26 mouse cellular contexts compared by ENCODE assay signal in the genomic region with DNA sequence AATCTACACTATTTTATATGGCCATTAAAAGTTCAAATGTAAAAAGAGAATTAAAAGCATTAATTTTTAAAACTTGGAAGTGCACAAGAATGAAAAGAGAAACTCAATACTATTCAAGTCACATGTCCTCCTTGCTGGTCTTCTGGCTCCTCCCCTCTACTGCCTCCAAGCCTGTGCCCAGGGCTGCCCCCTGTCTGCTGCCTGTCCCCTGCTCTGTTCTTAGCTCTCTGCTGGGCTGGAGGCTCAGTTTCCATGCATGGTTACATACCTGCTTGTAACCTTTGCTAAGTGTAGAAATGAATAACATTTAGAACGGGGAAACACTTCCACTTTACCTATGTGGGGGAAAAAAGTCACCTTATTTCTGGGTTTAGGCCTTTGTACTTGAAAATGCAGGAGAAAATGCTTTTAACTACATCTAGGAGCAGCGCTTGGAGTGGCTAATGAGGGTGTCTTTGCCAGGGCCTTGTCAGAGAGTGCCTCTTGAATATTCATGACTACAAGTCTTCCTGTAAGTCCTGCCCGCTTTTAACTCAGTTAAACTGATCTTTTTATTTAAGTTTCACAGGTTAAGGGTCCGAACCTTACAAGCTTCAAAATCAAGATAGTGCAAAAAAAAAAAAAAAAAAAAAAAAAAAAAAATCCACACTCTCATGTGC. TPM values are rescaled to one million over a fixed set of nuclear protein-coding genes. Genes with fewer than 3 reads are reported as not detected.
A peak's percentile ranks its signal among the peaks of the same experiment; 100 is the strongest.
DNase-seq lines count a peak whose midpoint lies in the region; ATAC-seq and TF ChIP-seq lines count a peak whose summit lies in the region.
"Had no signal": no experiment of that assay in that cellular context is flagged by ENCODE, and none has a peak within 500 bp of the region (broad histone marks: within the 10 kb centered on the region; RNA-seq: fewer than 3 reads in every experiment).

No protein-coding gene starts in this region.

- no peak for DNase-seq in hindbrain, postnatal 0 days (ENCODE audit: low spot score)
- peak; percentile 26 for DNase-seq in midbrain, embryonic 14.5 days
- DNase-seq in midbrain, embryonic 10.5 days (ENCODE audit: low spot score): no peak
- peak; percentile 82 for DNase-seq in brain, embryonic 14.5 days (ENCODE audit: low read depth)
- no peak for DNase-seq in ovary, postnatal 36 days (ENCODE audit: low spot score)
- DNase-seq: adrenal gland, postnatal 25 days; B cell, adult 2 months; cerebellum, adult 9-10 months; heart, adult 18-20 months; kidney, adult 11 months; kidney, postnatal 14 days; liver; liver, postnatal 0 days; thymus, postnatal 4 days had no signal

- no peaks in the 10 kb centered on the region for H3K36me3 ChIP-seq in hindbrain, postnatal 0 days (ENCODE audit: insufficient read depth, low read length)
- H3K36me3 ChIP-seq in hindbrain, embryonic 12.5 days: no peaks in the 10 kb centered on the region
- H3K36me3 ChIP-seq in midbrain, embryonic 14.5 days (ENCODE audit: control insufficient read depth, insufficient read depth, low read length): no peaks in the 10 kb centered on the region
- no peaks in the 10 kb centered on the region for H3K36me3 ChIP-seq in midbrain, embryonic 10.5 days
- no peaks in the 10 kb centered on the region for H3K36me3 ChIP-seq in forebrain, embryonic 16.5 days (ENCODE audit: control insufficient read depth, insufficient read depth)

- 53% methylated on average over 4 of the region's 4 CpGs for WGBS in hindbrain, postnatal 0 days
- 63% methylated on average over 4 of the region's 4 CpGs for WGBS in hindbrain, embryonic 12.5 days
- 63% methylated on average over 4 of the region's 4 CpGs for WGBS in midbrain, embryonic 14.5 days
- 68% methylated on average over 4 of the region's 4 CpGs for WGBS in midbrain, embryonic 10.5 days
- 26% methylated on average over 4 of the region's 4 CpGs for WGBS in forebrain, embryonic 16.5 days

- no peak overlapping the region for H3K4me2 ChIP-seq in hindbrain, postnatal 0 days (ENCODE audit: low read depth, low read length)
- no peak overlapping the region for H3K4me2 ChIP-seq in hindbrain, embryonic 12.5 days (replicated peaks)
- H3K4me2 ChIP-seq in midbrain, embryonic 14.5 days (ENCODE audit: low read length): no peak overlapping the region
- H3K4me2 ChIP-seq in forebrain, embryonic 16.5 days (ENCODE audit: low read length): no peak overlapping the region

- H3K4me1 ChIP-seq in hindbrain, postnatal 0 days (ENCODE audit: insufficient read depth, low read length): no peaks in the 10 kb centered on the region
- no peaks in the 10 kb centered on the region for H3K4me1 ChIP-seq in hindbrain, embryonic 12.5 days
- H3K4me1 ChIP-seq in midbrain, embryonic 14.5 days (ENCODE audit: control insufficient read depth, insufficient read depth, low read length): no peaks in the 10 kb centered on the region
- peaks cover 10% of the 10 kb centered on the region; the same call in 1 of the 2 replicates for H3K4me1 ChIP-seq in midbrain, embryonic 10.5 days
- H3K4me1 ChIP-seq in forebrain, embryonic 16.5 days (replicated peaks; ENCODE audit: control insufficient read depth, insufficient read depth, low read length): peaks cover 3% of the 10 kb centered on the region

- H3K9me3 ChIP-seq in hindbrain, postnatal 0 days (ENCODE audit: low read length): no peaks in the 10 kb centered on the region
- no peaks in the 10 kb centered on the region for H3K9me3 ChIP-seq in hindbrain, embryonic 12.5 days (replicated peaks)
- H3K9me3 ChIP-seq in midbrain, embryonic 14.5 days (ENCODE audit: control insufficient read depth, low read length): no peaks in the 10 kb centered on the region
- no peaks in the 10 kb centered on the region for H3K9me3 ChIP-seq in midbrain, embryonic 10.5 days (replicated peaks)
- no peaks in the 10 kb centered on the region for H3K9me3 ChIP-seq in forebrain, embryonic 16.5 days (ENCODE audit: control insufficient read depth, low read length)

- no peaks in the 10 kb centered on the region for H3K27me3 ChIP-seq in hindbrain, postnatal 0 days (ENCODE audit: insufficient read depth, low read length)
- H3K27me3 ChIP-seq in hindbrain, embryonic 12.5 days: no peaks in the 10 kb centered on the region
- no peaks in the 10 kb centered on the region for H3K27me3 ChIP-seq in midbrain, embryonic 14.5 days (ENCODE audit: control insufficient read depth, insufficient read depth, low read length)
- H3K27me3 ChIP-seq in midbrain, embryonic 10.5 days (ENCODE audit: low read depth, poor library complexity, severe bottlenecking): peaks cover 5% of the 10 kb centered on the region; the same call in 1 of the 2 replicates
- no peaks in the 10 kb centered on the region for H3K27me3 ChIP-seq in forebrain, embryonic 16.5 days (replicated peaks; ENCODE audit: control insufficient read depth, insufficient read depth, low read length)
- H3K27me3 ChIP-seq: Patski had no signal

- TF ChIP-seq CTCF in hindbrain, postnatal 0 days (IDR thresholded peaks at IDR 0.05; ENCODE audit: low read depth): peak; percentile 38
- peak; percentile 28; the same call in 1 of the 2 replicates for TF ChIP-seq CTCF in brain, embryonic 14.5 days (IDR thresholded peaks at IDR 0.05; ENCODE audit: borderline replicate concordance, extremely low read depth, insufficient read depth, insufficient read length)

- no peak overlapping the region for H3K27ac ChIP-seq in hindbrain, postnatal 0 days
- no peak overlapping the region for H3K27ac ChIP-seq in hindbrain, embryonic 12.5 days
- no peak overlapping the region for H3K27ac ChIP-seq in midbrain, embryonic 14.5 days (replicated peaks; ENCODE audit: low read depth, low read length)
- no peak overlapping the region for H3K27ac ChIP-seq in midbrain, embryonic 10.5 days (replicated peaks)
- peak overlapping the region; percentile 45; the same call in 1 of the 2 replicates for H3K27ac ChIP-seq in forebrain, embryonic 16.5 days (ENCODE audit: low read length)
- H3K27ac ChIP-seq: macrophage had no signal

- H3K9ac ChIP-seq in hindbrain, postnatal 0 days (replicated peaks; ENCODE audit: low read length): no peak overlapping the region
- H3K9ac ChIP-seq in hindbrain, embryonic 12.5 days: no peak overlapping the region
- no peak overlapping the region for H3K9ac ChIP-seq in midbrain, embryonic 14.5 days (replicated peaks; ENCODE audit: low read length)
- no peak overlapping the region for H3K9ac ChIP-seq in forebrain, embryonic 16.5 days (replicated peaks; ENCODE audit: low read depth, low read length)
- H3K9ac ChIP-seq: liver, postnatal 0 days had no signal

- no peak for TF ChIP-seq POLR2A in brain, embryonic 14.5 days (IDR thresholded peaks at IDR 0.05; ENCODE audit: borderline replicate concordance, extremely low read depth, insufficient read depth, insufficient read length, poor library complexity, severe bottlenecking)

- H3K4me3 ChIP-seq in hindbrain, postnatal 0 days (ENCODE audit: low read length): no peak overlapping the region
- no peak overlapping the region for H3K4me3 ChIP-seq in hindbrain, embryonic 12.5 days
- no peak overlapping the region for H3K4me3 ChIP-seq in midbrain, embryonic 14.5 days (replicated peaks; ENCODE audit: low read depth, low read length)
- H3K4me3 ChIP-seq in midbrain, embryonic 10.5 days: no peak overlapping the region
- H3K4me3 ChIP-seq in forebrain, embryonic 16.5 days (replicated peaks; ENCODE audit: low read length): no peak overlapping the region

- no peak for ATAC-seq in hindbrain, postnatal 0 days
- ATAC-seq in hindbrain, embryonic 12.5 days (ENCODE audit: low FRiP score): no peak
- no peak for ATAC-seq in midbrain, embryonic 14.5 days (ENCODE audit: low FRiP score, low TSS enrichment)
- ATAC-seq in forebrain, embryonic 16.5 days: peak; percentile 77
- ATAC-seq: activated CD4-positive, CD25-positive, alpha-beta regulatory T cell, adult 4 months; liver, postnatal 0 days; midbrain, embryonic 16.5 days; Patski had no signal

RNA-seq across cellular contexts. Expression of a gene that starts 18.3 kb away (rescaled TPM):
- not detected in 2 replicates for total RNA-seq in hindbrain, postnatal 0 days (2014; rRNA removed)
- polyA plus RNA-seq in hindbrain, postnatal 0 days (2015; fragmentation: Nextera tagmentation; extraction: Ambion mirVana): not detected in 2 replicates
- not detected in 2 replicates for polyA plus RNA-seq in hindbrain, embryonic 12.5 days (2016; fragmentation: Nextera tagmentation; extraction: Ambion mirVana)
- polyA plus RNA-seq in midbrain, embryonic 14.5 days (2014; fragmentation: Nextera tagmentation; extraction: Ambion mirVana): not detected in 2 replicates
- not detected in 2 replicates for polyA plus RNA-seq in midbrain, embryonic 10.5 days (2016; fragmentation: Nextera tagmentation; extraction: Ambion mirVana)
- polyA plus RNA-seq in brain, embryonic 14.5 days (2012; rRNA removed): not detected in 2 replicates
- 0.63 TPM in 1 of 2 replicates, not detected in the other for polyA plus RNA-seq in forebrain, embryonic 16.5 days (2015; fragmentation: Nextera tagmentation; extraction: Ambion mirVana)
- total RNA-seq: adrenal gland, postnatal 25 days; gastrocnemius, adult 18-20 months; heart, adult 18-20 months; hematopoietic stem cell, adult 5-6 weeks; layer of hippocampus, postnatal 10 days; left cerebral cortex, postnatal 10 days had no signal
- polyA plus RNA-seq: embryonic facial prominence, embryonic 14.5 days; heart, embryonic 14.5 days; liver, postnatal 0 days; macrophage; midbrain, embryonic 16.5 days; Patski had no signal

Comparison
In these comparisons a context has a peak if more than half of its experiments do, and no peak if none do; other contexts are left out.
1. DNase-seq: peak in midbrain, embryonic 14.5 days (single experiment) and brain, embryonic 14.5 days (single experiment); none in hindbrain, postnatal 0 days (single experiment), midbrain, embryonic 10.5 days (single experiment) and ovary, postnatal 36 days (single experiment).